Mouse (Mus musculus): ENCODE data around the gene Lrr1. TPM values are rescaled to one million over a fixed set of nuclear protein-coding genes. Genes with fewer than 3 reads are reported as not detected.

The Lrr1 gene
- total and polyA plus RNA-seq, 3 experiments = 9.2 to 35.0 (median 23.8) TPM

DNA sequence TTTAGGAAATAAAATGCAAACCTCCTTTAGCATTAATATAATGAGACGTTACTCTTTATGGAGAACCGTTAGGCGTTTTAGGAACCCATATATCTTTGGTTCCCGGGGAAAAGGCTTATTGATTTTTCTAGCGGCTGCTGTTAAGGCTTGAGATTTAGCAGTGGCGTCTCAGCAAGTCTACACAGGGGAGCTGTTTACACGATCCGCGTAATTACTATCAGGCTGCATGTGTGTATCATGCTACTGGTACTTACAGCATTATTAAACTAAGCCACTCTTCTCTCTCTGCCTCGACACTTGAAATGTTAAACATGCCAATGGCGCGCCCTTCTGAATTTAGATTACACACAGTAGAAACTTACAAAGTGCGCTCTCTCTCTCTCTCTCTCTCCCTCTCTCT, 18.6 kb upstream of the Lrr1 start:
- Histone ChIP-seq H3K4me1 (ENCODE audit: control insufficient read depth in 1 of 2, insufficient read depth in 2 of 2) (no peaks in the 10 kb centered on the region), H3K79me2 (replicated peaks; ENCODE audit: control insufficient read depth, extremely low read depth, insufficient read depth, poor library complexity, severe bottlenecking) (no peaks in the 10 kb centered on the region), H3K4me3 (replicated peaks in 1 of 3; ENCODE audit: low read depth in 2 of 3, low read length in 2 of 3, poor library complexity in 1 of 3) (no peak overlapping the region), H3K36me3 (replicated peaks in 1 of 2; ENCODE audit: control insufficient read depth in 1 of 2, insufficient read depth in 1 of 2, low read length in 1 of 2) (peaks cover 0 to under 1% of the 10 kb centered on the region in 2 experiments), H3K4me2 (ENCODE audit: insufficient read depth, low read depth, poor library complexity, severe bottlenecking) (no peak overlapping the region), H3K9me3 (replicated peaks; ENCODE audit: low read length) (no peaks in the 10 kb centered on the region), H3K27ac (ENCODE audit: insufficient read depth, low read depth) (no peak overlapping the region), H3K9ac (ENCODE audit: insufficient read depth, low read depth) (no peak overlapping the region), H3K27me3 (replicated peaks) (no peaks in the 10 kb centered on the region)
- dilution Hi-C loops (cut with MboI; ENCODE audit: extremely low pct_ligation_motif_present, extremely low pct_unique_long_range_greater_than_20kb, low sequenced_read_pairs) = no loop called here
- TF ChIP-seq EP300 (IDR thresholded peaks at IDR 0.05; ENCODE audit: low read length) (no peak), USF2 (conservative IDR thresholded peaks at IDR 0.05; ENCODE audit: low read depth, low read length) (no peak), HCFC1 (IDR thresholded peaks at IDR 0.05; ENCODE audit: low read depth, low read length) (no peak), RAD21 (IDR thresholded peaks at IDR 0.05; ENCODE audit: low read depth, low read length) (no peak), JUND (conservative IDR thresholded peaks at IDR 0.05; ENCODE audit: low read depth, low read length) (no peak), CHD1 (IDR thresholded peaks at IDR 0.05; ENCODE audit: low read depth, low read length) (no peak), PAX5 (IDR thresholded peaks at IDR 0.05; ENCODE audit: low read length) (no peak), KAT2A (IDR thresholded peaks at IDR 0.05; ENCODE audit: insufficient replicate concordance, low read length) (no peak), IRF4 (IDR thresholded peaks at IDR 0.05; ENCODE audit: low read depth, low read length) (no peak), MYC (IDR thresholded peaks at IDR 0.05; ENCODE audit: low read depth, low read length) (no peak), ZNF384 (IDR thresholded peaks at IDR 0.05; ENCODE audit: low read depth, low read length) (no peak), USF1 (IDR thresholded peaks at IDR 0.05; ENCODE audit: low read depth, low read length) (no peak), ZC3H11A (IDR thresholded peaks at IDR 0.05; ENCODE audit: low read depth, low read length) (no peak)
- in situ Hi-C loops (cut with MboI; ENCODE audit: low pct_ligation_motif_present, low pct_unique_long_range_greater_than_20kb, low sequenced_read_pairs) = no loop called here
- DNase-seq (ENCODE audit: extremely low read depth) = no peak

DNA sequence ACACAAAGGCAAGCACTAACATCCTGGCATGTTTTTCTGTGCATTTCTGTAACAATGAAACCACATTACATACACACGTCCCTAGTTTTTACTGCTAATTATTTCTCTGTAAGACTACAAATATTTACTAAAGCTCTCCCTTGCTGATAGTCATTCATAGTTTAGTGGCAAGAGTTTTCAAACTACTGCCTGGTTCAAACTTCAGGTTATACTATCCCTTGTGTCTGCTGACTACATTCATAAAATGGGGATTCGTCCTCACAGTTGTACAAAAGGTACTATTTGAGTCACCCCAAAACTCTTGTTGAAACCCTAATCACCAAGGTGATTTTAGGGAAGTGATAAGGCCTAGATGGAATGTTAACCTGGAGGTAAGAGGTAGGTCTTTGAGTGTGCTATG, 12.7 kb upstream of the Lrr1 start:
- no peak overlapping the region for H3K27ac ChIP-seq (ENCODE audit: insufficient read depth, low read depth)
- peaks cover 16% of the 10 kb centered on the region for H3K79me2 ChIP-seq (replicated peaks; ENCODE audit: control insufficient read depth, extremely low read depth, insufficient read depth, poor library complexity, severe bottlenecking)
- no peak overlapping the region for H3K4me3 ChIP-seq (replicated peaks in 1 of 3; ENCODE audit: low read depth in 2 of 3, low read length in 2 of 3, poor library complexity in 1 of 3)
- H3K9me3 ChIP-seq (replicated peaks; ENCODE audit: low read length) = no peaks in the 10 kb centered on the region
- H3K27me3 ChIP-seq (replicated peaks) = no peaks in the 10 kb centered on the region
- in situ Hi-C loops (cut with MboI; ENCODE audit: low pct_ligation_motif_present, low pct_unique_long_range_greater_than_20kb, low sequenced_read_pairs) (no loop called here), dilution Hi-C loops (cut with MboI; ENCODE audit: extremely low pct_ligation_motif_present, extremely low pct_unique_long_range_greater_than_20kb, low sequenced_read_pairs) (no loop called here)
- H3K4me2 ChIP-seq (ENCODE audit: insufficient read depth, low read depth, poor library complexity, severe bottlenecking) = no peak overlapping the region
- no peak for TF ChIP-seq MAZ (IDR thresholded peaks at IDR 0.05; ENCODE audit: low read depth, low read length)
- no peak; the same call in 1 of the 2 replicates for TF ChIP-seq NELFE (IDR thresholded peaks at IDR 0.05; ENCODE audit: low read depth, low read length)
- no peak for TF ChIP-seq CHD2 (IDR thresholded peaks at IDR 0.05; ENCODE audit: low read length)
- peak; percentile 60; the same call in 1 of the 2 replicates for TF ChIP-seq ZMIZ1 (IDR thresholded peaks at IDR 0.05; ENCODE audit: low read depth, low read length)
- peaks cover 4 to 8% of the 10 kb centered on the region in 2 experiments; a peak in 3 of 4 replicates for H3K4me1 ChIP-seq (ENCODE audit: control insufficient read depth in 1 of 2, insufficient read depth in 2 of 2)
- H3K36me3 ChIP-seq (replicated peaks in 1 of 2; ENCODE audit: control insufficient read depth in 1 of 2, insufficient read depth in 1 of 2, low read length in 1 of 2) = peaks cover 19 to 27% of the 10 kb centered on the region in 2 experiments
- no peak overlapping the region for H3K9ac ChIP-seq (ENCODE audit: insufficient read depth, low read depth)
- no peak for DNase-seq (ENCODE audit: extremely low read depth)

Data from CH12.LX (cell line).